Mouse (Mus musculus): ENCODE measurements at regions not wholly inside any gene's neighbourhood (a gene's known extent, or its start where the extent isn't known, plus 50 kb on each side); places are given as distances from the start of the nearest gene placed in this dataset.

- TF ChIP-seq POLR2A (IDR thresholded peaks at IDR 0.05; ENCODE audit: borderline replicate concordance, insufficient read depth, low read length) (no peak), CTCF (IDR thresholded peaks at IDR 0.05; ENCODE audit: borderline replicate concordance, insufficient read depth, low read depth, low read length) (no peak)
Measured at GRCm38 (mm10) chr2:75306821-75307220, 352.2 kb upstream of the Hnrnpa3 start.
